Mouse (Mus musculus): ENCODE data around the gene Cr2. TPM values are rescaled to one million over a fixed set of nuclear protein-coding genes. Genes with fewer than 3 reads are reported as not detected.
"Not testable (repeated sequence)": the region's sequence is repeated elsewhere in the genome, so short reads cannot be mapped to it uniquely, and the experiment has no call there.

The Cr2 gene
- total RNA-seq (2021) = 1 to 10 TPM; 1.3 to 3.2 TPM
- long read RNA-seq, experiment 1 = 0 reads
- long read RNA-seq, experiment 2 = 0 reads

DNA sequence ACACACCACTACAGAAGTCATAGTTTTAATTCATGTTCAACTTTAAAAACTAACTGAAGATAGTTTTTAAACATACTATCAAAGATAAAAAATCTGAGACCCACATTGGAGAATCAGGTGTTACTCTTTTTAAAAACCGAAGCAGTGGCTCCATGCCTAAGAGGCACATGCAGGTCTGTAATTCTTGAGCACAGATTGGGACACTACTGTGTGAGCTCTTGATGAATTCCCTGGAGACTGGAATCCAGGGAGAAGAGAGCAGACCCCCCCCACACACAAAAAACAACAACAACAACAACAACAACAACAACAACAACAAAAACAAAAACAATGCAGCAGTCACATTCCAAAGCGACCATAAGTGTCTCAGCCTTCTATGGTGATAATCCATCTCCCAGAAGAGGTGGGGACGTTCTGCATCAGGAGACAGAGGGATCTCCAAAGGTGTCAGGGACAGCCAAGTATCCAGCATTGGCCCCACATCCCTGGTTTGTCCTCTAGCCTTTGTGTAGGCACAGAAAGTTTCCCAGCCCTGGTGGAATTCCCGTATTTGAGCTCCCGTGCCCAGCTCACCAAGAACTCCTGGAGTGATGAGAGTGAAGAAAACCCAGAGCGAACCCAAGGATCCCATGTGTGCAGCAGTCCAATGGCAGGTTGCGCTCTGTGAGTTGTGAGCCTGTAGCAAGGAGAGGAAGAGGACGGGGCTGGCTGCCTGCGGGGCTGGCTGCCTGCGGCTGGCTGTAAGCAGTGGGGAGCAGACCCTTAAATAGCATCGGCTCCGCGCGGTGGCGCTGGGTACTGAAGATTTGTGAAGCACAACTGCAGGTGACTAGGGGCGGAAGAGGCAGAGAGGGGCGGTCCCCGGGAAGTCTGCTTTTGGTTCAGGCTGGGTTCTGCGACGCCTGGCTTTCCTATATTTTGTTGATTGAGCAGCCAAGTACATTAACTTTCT is at the start of gene Cr2:
Cr2 (minus strand) TSS at position 737 of the 952 bp plus-strand sequence.
- DNase-seq = peak; percentile 41

GRCm38 (mm10) chr1:195221781-195222180 is 45.3 kb upstream of the Cr2 start:
- no peak for DNase-seq

DNA sequence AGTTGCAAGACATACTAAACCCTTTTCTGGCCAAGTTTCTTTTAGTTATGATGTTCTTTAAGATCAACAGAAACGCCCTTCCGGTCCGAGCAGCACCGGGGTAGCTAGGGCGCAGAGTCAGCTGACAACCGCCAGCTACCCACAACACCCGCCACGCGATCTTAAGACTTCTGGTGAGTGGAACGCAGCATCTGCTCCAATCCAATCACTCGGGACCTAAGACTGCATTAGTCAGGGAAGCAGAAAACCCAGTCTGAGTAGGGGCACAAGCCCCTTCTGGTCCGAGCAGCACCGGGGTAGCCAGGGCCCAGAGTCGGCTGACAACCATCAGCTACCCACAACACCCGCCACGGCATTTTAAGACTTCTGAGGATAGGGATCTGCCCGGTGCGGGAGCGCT is 36.3 kb upstream of the Cr2 start:
- DNase-seq = not testable (repeated sequence)

DNA sequence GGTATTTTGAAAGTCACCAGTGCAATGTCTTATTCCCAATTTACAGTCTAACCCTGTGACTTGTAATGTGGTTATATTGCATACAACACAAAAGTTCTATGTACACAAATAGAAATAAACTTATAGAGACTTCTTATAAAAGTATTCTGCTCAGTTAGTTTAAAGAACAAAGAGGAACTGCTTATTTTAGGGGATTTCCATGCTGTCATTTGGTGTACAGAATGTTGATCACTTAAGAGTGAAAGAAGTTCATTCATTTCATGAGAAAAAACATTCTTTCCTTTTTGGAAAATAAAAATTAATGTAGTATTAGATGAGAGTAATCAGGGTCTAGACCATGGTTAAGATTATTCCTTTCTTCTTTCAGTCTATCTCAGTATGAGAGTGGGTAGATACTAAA is 8.2 kb upstream of the Cr2 start:
- no peak for DNase-seq

GRCm38 (mm10) chr1:195164996-195165755 is 11.3 kb downstream of the Cr2 start:
- no peak for DNase-seq

GRCm38 (mm10) chr1:195132070-195132469 is 44.4 kb downstream of the Cr2 start:
- DNase-seq = peak; percentile 14

- DNase-seq = no peak
These were observed 44.9 kb downstream of the Cr2 start for GRCm38 (mm10) chr1:195131675-195132015.

DNA sequence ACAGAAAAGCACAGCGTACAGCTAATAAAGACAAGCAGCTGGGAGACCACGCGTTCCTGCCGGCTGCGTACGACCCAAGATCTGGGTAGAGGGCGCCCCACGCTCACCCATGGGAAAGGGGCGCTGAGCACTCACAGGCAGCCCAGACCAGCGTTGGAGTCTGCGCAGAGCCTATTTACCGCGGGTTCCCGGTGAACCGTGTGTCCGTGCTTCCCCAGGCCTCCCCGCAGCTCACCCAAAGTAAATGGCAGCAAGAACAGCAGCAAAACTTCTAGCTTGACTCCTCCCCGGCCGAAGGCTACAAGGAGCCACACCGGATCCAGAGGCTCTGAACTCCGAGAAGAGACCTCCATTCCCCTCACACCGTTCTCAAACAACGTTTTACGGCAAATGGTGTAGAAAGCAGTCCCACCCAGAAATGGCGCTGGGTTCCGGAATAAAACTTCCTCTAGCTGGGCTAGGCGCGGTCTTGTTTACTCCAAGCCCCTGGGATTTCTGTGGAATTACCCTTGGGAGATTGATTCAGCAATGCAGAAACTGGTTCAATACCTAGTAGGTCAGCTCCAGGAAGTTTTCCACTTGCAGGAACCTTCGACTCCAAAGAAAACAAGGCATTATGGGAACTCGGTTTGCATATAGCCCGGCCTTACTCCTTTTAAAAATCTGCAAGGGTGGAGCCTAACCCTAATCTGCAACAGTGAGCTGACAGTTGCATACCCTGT is 45.4 kb downstream of the Cr2 start, which contains the start of gene Cr1l:
Cr1l (minus strand) TSS at position 634 of the 722 bp plus-strand sequence.
- peak; percentile 91 for DNase-seq

DNA sequence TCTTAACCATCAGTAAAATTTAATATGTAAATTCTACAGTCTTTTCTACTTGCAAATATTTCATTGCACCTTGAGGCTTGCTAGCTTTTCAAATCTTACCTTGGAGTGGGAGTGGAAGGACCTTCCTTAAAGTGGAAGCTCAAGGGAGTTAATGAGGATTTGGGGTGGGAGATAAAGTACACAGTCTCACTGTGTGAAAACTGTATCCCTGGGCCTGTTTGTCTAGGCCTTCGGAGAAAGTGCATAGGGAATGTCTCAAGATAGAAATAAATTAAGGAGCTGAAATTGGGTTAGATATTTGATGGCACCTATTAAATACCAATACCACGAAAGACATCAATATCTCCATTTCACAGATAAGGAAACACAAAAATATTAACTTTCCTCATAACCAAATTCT is 46.0 kb downstream of the Cr2 start:
- DNase-seq = no peak

DNA sequence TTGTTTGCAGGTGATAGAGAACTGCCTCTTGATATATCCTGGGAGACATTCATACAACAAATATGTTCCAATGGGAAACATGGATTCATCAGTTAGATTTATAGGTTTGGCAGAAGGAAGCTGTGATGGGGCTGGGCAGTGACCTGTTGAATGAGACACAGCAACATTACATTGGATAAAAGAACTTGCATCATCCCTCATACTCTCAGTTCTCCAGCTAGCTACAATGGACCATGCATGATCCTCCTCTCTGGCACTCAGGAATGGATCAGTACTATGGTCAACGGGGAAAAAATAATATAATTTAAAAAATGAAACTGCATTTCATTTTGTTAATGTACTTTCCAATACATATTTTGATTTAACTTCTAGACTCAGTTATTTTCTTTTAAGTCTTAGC is 46.6 kb downstream of the Cr2 start:
- DNase-seq = no peak

GRCm38 (mm10) chr1:195114414-195114813 is 62.1 kb downstream of the Cr2 start:
- no peak for DNase-seq

- no peak for DNase-seq
These were observed 62.9 kb downstream of the Cr2 start for GRCm38 (mm10) chr1:195113621-195114020.

- DNase-seq = no peak
These were observed 75.8 kb downstream of the Cr2 start for GRCm38 (mm10) chr1:195100693-195101092.

- DNase-seq = no peak
These were observed 78.5 kb downstream of the Cr2 start for GRCm38 (mm10) chr1:195098004-195098403.

DNA sequence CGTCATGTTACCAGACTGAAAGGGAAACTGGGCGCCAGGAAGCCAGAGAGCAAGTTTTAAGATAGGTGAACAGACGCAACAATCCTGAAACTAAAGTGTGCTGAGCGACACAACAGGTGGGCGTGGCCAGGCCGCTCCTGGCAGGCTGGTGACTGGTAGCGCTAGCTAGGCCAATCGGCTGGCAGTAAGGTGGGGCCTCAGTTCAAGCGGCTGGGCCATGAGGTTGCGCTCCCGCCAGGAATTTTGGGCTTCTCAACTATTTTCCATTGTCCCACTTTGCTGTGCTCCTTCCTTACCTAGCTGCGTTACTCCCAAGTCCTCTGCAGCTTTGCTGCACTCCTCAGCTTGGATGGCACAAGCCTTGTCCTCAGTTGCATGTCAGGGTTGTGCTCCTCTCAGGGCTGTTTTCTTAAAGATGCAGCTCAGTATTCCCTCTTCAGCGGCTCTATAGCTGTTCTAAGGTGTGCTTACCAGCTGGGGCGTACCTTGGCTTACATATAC is 84.2 kb downstream of the Cr2 start, which contains the start of gene Cd46:
Cd46 (minus strand) TSS at position 30 of the 501 bp plus-strand sequence.
- DNase-seq = peak; percentile 84

DNA sequence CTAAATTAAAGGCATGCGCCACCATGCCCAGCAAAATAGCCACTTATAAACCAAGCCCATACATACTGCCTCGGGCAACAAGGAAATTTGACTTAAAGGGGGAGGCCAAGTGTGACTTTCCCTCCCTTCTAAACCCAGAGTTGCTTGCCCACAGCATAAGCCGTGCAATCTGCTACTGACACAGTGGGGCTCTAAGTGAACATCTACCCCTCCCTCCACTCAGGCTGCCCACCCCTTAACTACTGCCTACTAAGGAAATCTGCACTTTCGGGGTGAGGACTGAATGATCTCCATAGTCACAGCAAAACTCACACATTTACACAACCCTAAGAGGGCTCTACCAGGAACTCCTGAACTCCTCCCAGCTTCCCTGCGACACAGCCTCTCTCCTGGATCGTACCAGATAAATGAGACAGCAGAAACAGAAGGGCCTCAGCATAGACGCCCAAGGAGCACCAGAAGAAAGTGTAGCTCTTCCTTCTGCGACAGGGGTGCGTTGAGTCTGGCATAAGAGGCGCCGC is 84.8 kb downstream of the Cr2 start:
- DNase-seq = no peak

Other genes starting within 250 kb of the Cr2 start
- 100 to 1,000 TPM; 109 to 127 TPM for gene Cd34, start 237.9 kb downstream of the Cr2 start, total RNA-seq (2021)
- gene Cd46, start 84.5 kb downstream of the Cr2 start, total RNA-seq (2021) = 1 to 10 TPM; 1.7 to 2.7 TPM
- gene Cr1l, start 45.1 kb downstream of the Cr2 start, total RNA-seq (2021) = 10 to 100 TPM; 72.6 to 78.0 TPM

Data from adrenal gland, postnatal 10 days (tissue).